Mouse (Mus musculus): ENCODE results near the gene Gimap9.

Gimap9 gene

DNA sequence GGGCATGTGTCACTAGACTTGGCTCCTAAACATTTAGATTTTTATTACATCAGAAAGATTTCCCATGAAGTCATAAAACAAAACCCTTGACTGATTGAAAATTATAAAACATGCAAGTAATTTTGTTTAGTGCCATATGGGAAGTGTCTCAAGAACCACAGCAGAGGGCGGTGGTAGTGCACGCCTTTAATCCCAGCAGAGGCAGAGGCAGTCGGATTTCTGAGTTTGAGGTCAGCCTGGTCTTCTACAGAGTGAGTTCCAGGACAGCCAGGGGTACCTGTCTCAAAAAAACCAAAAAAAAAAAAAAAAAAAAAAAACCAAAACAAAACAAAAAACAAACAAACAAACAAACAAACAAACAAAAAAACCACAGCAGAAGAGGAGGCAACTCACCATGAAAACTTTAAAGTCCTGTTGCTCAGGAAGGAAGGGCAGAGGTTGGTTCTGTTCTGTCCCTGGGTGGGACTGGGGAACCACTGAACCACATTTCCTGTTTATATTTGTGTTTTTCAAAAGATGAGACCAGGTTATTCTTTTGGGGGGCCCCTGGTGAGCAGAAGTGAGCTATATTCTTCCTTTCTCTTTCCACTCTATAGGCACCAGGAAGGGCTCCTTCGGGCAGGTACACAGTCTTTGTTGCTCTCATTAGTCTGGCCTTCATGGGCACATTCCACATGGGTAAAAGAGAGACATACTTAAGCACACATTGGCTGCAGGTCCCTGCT lies 21.1 kb downstream of the Gimap9 start:
- no peak for DNase-seq

DNA sequence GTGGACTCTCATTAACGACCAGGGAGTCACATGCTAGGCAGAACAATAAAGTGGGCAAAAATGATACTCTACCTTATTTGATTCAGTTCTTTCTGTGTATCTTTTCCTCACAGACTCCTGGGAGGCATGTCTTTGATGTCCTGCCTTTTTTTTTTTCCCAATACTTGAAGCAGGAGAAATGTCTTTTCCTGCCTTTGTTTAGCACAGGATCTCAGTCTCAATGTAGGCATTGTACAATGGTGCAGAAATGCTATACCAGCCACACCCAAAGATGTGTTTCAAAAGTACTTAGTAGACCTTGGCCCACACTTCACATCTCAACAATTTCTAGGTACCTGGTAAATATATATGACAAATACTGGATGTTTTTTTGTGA lies 21.6 kb downstream of the Gimap9 start:
- DNase-seq = no peak

DNA sequence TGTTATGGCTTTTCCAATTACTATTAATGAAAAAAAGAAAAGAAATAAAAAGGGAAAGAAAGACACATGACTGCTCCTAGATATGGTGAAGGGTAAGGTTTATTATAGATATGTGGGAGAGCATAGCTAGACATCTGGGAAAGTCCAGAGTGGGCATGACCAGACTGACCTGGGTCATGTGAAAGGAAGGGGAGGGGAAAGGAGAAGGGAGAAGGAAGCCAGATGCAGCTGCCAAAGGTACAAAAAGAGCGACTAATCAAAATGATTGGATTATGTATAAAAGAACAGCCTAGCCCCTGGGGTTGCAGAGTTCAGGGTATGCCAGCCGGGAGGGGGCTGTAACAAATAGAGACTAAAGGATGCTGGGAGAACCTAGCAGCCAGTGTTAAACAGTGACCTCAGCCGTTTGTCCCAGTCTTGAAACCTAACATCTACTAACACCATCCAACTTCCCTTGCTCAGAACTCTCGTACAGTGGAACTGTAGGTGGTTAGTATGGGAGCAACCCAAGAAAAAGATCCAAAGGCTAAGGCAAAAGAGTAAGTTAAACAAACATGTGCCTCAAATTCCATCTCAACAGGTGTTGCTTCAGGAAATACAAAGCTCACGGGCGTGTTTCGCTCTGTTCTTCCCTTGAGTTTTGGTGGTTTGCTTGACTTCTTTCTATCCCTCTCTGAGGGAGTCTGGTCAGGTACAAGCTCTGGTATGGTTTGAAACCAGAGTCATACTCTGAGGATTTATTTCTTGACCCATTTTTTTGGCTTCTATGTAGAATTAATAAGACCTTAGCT lies 22.3 kb downstream of the Gimap9 start:
- DNase-seq = no peak

DNA sequence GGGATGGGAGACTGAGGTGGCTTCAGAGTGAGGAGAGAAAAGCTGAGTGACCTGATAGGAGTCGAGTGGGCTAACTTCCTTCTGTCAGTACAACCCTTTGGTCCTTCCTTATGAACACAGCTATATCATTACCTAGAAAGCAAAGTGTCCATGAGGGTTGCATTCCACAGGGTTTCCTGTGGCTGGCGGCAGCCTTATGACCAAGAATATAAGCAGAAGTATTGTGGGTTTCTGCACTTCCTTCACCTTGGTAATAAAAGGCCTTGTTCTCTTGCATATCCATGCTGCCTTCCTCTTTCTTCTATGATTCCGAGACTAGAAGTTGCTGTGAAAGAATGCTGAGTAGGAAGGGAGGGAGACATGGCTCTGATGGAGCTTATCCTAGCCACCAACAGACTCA lies 23.0 kb downstream of the Gimap9 start:
- DNase-seq = no peak

- peak in 1 of 2 experiments; percentile 71 for DNase-seq
Observed at GRCm38 (mm10) chr6:48700251-48701075, 24.5 kb downstream of the Gimap9 start.

- DNase-seq = no peak
Observed at GRCm38 (mm10) chr6:48702146-48702545, 26.2 kb downstream of the Gimap9 start.

- DNase-seq = no peak
Observed at GRCm38 (mm10) chr6:48702601-48703000, 26.7 kb downstream of the Gimap9 start.

GRCm38 (mm10) chr6:48704146-48704545 lies 28.2 kb downstream of the Gimap9 start:
- DNase-seq = no peak

DNA sequence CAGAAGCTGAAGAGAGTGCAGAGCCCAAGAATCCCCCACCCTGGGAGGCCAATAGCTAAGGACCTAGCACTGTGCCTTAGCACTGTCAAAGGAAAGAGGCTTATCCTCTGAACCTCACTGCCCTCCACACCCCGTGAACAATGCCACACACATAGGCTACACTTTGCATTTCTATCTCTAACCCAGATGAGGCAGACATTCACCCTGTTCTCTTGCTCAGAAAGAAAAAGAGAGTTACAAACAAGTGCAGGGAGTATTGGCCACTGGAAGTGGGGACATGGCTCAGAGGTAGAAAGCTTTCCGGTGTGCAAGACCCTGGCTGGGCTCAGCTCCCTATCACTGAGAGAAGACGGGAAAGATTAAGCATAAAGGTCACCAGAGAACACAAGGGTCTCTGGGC lies 30.2 kb downstream of the Gimap9 start:
- no peak for DNase-seq

- no peak for DNase-seq
Observed at GRCm38 (mm10) chr6:48718455-48718854, 42.5 kb downstream of the Gimap9 start, which contains the start of the genes Gm28053 and Gimap7. TSS of gene Gm28053 (plus strand) at chr6:48718607. TSS of gene Gimap7 (plus strand) at chr6:48718621.

- no peak for DNase-seq
Observed at GRCm38 (mm10) chr6:48720326-48720725, 44.4 kb downstream of the Gimap9 start.

GRCm38 (mm10) chr6:48723468-48723867 lies 47.5 kb downstream of the Gimap9 start:
- no peak for DNase-seq

DNA sequence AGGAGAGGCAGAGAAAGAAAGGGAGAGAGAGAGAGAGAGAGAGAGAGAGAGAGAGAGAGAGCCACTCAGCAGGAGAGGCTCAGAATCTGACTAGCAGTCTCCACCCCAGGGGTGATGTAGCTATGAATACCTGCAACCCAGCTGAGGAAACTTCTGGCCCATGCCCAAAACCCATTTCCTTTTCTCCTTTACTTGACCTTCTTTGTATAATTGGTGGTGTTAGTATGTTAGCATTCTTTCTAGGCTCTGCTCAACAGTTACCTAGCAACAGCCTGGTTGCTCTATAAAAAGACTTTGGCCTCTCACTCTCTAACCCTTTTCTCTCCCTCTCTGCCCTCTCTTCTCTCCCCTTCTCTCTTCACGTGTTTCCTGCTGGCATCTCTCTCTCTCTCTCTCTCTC lies 49.5 kb downstream of the Gimap9 start:
- DNase-seq = peak; percentile 90 to 97

GRCm38 (mm10) chr6:48727761-48728160 lies 51.8 kb downstream of the Gimap9 start:
- DNase-seq = no peak
